Mouse (Mus musculus) hindbrain, postnatal 0 days (tissue): ENCODE data around the gene Bbc3. TPM values are rescaled to one million over a fixed set of nuclear protein-coding genes. Genes with fewer than 3 reads are reported as not detected.

Source experiments
- ATAC-seq: fragments of 200-750 bp; cut with Nextera tagmentation; 2 replicates; pipeline ENCODE4 v1.8.0; 2017; ENCODE audit warnings: mild to moderate bottlenecking, moderate TSS enrichment, moderate library complexity
- DNase-seq: peaks from one replicate; pipeline ENCODE4 v3.0.0-alpha.2; 2015; ENCODE audit warnings: low spot score
- H3K27ac ChIP-seq: fragments of 300-500 bp; sonication (generic); 2 replicates; pipeline ENCODE4 v1.5.1; 2014; ENCODE audit warnings: mild to moderate bottlenecking
- H3K27me3 ChIP-seq: fragments of 300-500 bp; sonication (generic); 2 replicates; pipeline ENCODE4 v1.6.1; 2014; ENCODE audit warnings: low read length, mixed read lengths; ENCODE audit not compliant: insufficient read depth
- H3K36me3 ChIP-seq: fragments of 300-500 bp; sonication (generic); 2 replicates; pipeline ENCODE4 v1.6.1; 2014; ENCODE audit warnings: low read length, mixed read lengths; ENCODE audit not compliant: insufficient read depth
- H3K4me1 ChIP-seq: fragments of 300-500 bp; sonication (generic); 2 replicates; pipeline ENCODE4 v1.6.1; 2014; ENCODE audit warnings: antibody characterized with exemption, low read length, mixed read lengths; ENCODE audit not compliant: insufficient read depth
- H3K4me2 ChIP-seq: fragments of 300-500 bp; sonication (generic); 2 replicates; pipeline ENCODE4 v1.6.1; 2014; ENCODE audit warnings: low read depth, mild to moderate bottlenecking, low read length, moderate library complexity, mixed read lengths
- H3K4me3 ChIP-seq: fragments of 300-500 bp; sonication (generic); 2 replicates; pipeline ENCODE4 v1.5.1; 2014; ENCODE audit warnings: low read length
- H3K9ac ChIP-seq: fragments of 300-500 bp; sonication (generic); replicated peaks from 2 replicates; pipeline ENCODE4 v1.6.1; 2014; ENCODE audit warnings: mild to moderate bottlenecking, low read length, moderate library complexity, mixed read lengths
- H3K9me3 ChIP-seq: fragments of 300-500 bp; sonication (generic); 2 replicates; pipeline ENCODE4 v1.6.1; 2016; ENCODE audit warnings: low read length, mixed read lengths
- CTCF ChIP-seq: IDR thresholded peaks from 2 replicates; pipeline ENCODE4 v1.5.1; 2016; ENCODE audit warnings: antibody characterized with exemption, control low read depth, low read depth
- WGBS: fragments of 180-500 bp; shearing (Covaris S2); extraction: QIAGEN DNeasy Blood & Tissue Kit; methylation state at CpG from one replicate; pipeline ENCODE4 v1.1.7; 2014; 5-methylcytosine and 5-hydroxymethylcytosine counted together
- polyA plus RNA-seq: library from polyadenylated mRNA; unstranded; fragments of >200 nt; fragmentation: Nextera tagmentation; extraction: Ambion mirVana; gene quantifications from 2 replicates; pipeline ENCODE4 v1.2.1, GENCODE M21; 2015
- total RNA-seq: library from RNA; depleted of rRNA; stranded (reverse); fragments of >200 nt; gene quantifications from 2 replicates; pipeline ENCODE4 v1.2.3, GENCODE M21; 2014

Gene Bbc3
- total and polyA plus RNA-seq, 2 experiments from 2014 or later = 32.2 to 51.0 TPM

GRCm38 (mm10) chr7:16287791-16288190 is 20.4 kb upstream of the Bbc3 start:
- H3K36me3 ChIP-seq = peaks cover 7% of the 10 kb centered on the region; the same call in 1 of the 2 replicates
- H3K27ac ChIP-seq = no peak overlapping the region
- no peak for ATAC-seq
- H3K4me3 ChIP-seq = no peak overlapping the region
- 0 out of 2 replicates have a peak, but pooled peaks cover 3% of the 10 kb centered on the region for H3K4me1 ChIP-seq
- TF ChIP-seq CTCF = no peak
- no peak for DNase-seq
- 81% methylated on average over 1 of the region's 1 CpGs for WGBS
- H3K9ac ChIP-seq = no peak overlapping the region
- H3K4me2 ChIP-seq = no peak overlapping the region
- H3K9me3 ChIP-seq = no peaks in the 10 kb centered on the region
- no peaks in the 10 kb centered on the region for H3K27me3 ChIP-seq

DNA sequence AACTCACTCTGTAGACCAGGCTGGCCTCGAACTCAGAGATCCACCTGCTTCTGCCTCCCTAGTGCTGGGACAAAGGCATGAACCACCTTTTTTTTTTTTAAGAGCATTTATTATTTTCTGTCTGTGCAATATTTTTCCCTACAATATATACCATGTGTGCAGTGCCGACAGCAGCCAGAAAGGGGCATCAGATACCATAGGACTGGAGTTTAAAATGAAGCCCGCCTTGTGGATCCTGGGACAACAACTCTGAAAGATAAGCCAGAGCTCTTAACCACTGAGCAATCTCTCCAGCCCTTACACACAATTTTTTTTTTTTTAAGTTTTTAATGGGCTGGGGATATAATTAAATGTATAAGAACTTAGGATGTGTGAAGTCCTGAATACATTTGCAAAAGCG is 13.8 kb upstream of the Bbc3 start:
- TF ChIP-seq CTCF = no peak

DNA sequence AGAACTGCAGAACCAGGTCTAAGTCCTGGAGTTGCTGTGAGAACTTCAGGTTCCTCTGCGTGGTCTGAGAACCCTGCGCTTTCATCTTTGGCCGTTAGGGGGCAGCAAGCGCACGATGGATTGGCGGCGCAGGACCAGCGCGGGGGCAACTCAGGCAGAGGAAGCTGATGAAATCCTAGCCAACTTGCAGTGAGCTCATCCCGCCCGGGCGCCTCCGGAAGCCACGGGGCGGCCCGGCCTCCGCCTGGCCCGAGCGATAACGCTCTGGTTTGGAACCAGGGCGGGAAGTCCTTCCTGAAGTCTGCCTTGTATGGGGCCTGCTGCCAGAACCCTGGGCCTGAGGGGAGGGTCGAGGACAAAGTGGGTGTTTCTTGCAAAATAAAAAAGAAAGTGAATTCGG is 13.4 kb upstream of the Bbc3 start:
- H3K9ac ChIP-seq = peak overlapping the region; percentile 37; the same call in 1 of the 2 replicates
- no peaks in the 10 kb centered on the region for H3K27me3 ChIP-seq
- WGBS = 0% methylated on average over 23 of the region's 23 CpGs
- DNase-seq (peak; percentile 94), ATAC-seq (peak; percentile 39)
- TF ChIP-seq CTCF = peak; percentile 96
- no peaks in the 10 kb centered on the region for H3K36me3 ChIP-seq
- peak overlapping the region; percentile 66 for H3K27ac ChIP-seq
- H3K9me3 ChIP-seq = no peaks in the 10 kb centered on the region
- peak overlapping the region; percentile 35 for H3K4me3 ChIP-seq
- H3K4me1 ChIP-seq = peaks cover 7% of the 10 kb centered on the region; the same call in 1 of the 2 replicates
- H3K4me2 ChIP-seq = peak overlapping the region; percentile 57

More for the DNA sequence above, 13.8 kb upstream of the Bbc3 start:
- Histone ChIP-seq H3K4me2 (peak overlapping the region; percentile 57; the same call in 1 of the 2 replicates), H3K4me1 (peaks cover 7% of the 10 kb centered on the region; the same call in 1 of the 2 replicates), H3K9me3 (no peaks in the 10 kb centered on the region), H3K27me3 (no peaks in the 10 kb centered on the region), H3K36me3 (no peaks in the 10 kb centered on the region), H3K9ac (no peak overlapping the region), H3K4me3 (no peak overlapping the region), H3K27ac (no peak overlapping the region)
- DNase-seq (peak; percentile 78), ATAC-seq (peak; percentile 46; the same call in 1 of the 2 replicates)
- 26% methylated on average over 4 of the region's 4 CpGs for WGBS

- WGBS = 2% methylated on average over 40 of the region's 41 CpGs
- ATAC-seq (peak; percentile 11; the same call in 1 of the 2 replicates), DNase-seq (peak; percentile 85)
- Histone ChIP-seq H3K4me1 (peaks cover 7% of the 10 kb centered on the region; the same call in 1 of the 2 replicates), H3K4me3 (peak overlapping the region; percentile 35), H3K9me3 (no peaks in the 10 kb centered on the region), H3K27ac (peak overlapping the region; percentile 66), H3K9ac (peak overlapping the region; percentile 37; the same call in 1 of the 2 replicates), H3K27me3 (no peaks in the 10 kb centered on the region), H3K36me3 (no peaks in the 10 kb centered on the region), H3K4me2 (peak overlapping the region; percentile 57)
- no peak for TF ChIP-seq CTCF
Observed at GRCm38 (mm10) chr7:16295321-16295900, 12.8 kb upstream of the Bbc3 start.

DNA sequence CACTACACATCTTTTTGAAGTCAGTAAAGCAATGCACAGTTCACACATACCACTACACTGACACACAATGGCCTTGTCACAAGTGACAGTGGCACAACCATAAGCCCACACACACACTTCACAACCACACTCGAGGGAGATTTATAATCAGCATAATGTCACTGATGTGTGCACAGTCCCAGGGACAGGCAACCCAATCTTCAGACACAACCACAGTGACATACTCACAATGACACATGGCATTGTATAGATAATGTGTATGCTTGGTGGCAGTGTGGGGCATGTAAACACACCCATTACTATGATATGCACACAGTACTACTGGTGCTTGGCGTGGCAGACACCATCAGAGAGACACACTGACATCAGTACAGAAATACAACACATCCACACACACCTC is 12.0 kb upstream of the Bbc3 start:
- Histone ChIP-seq H3K27me3 (no peaks in the 10 kb centered on the region), H3K9ac (peak overlapping the region; percentile 33; the same call in 1 of the 2 replicates), H3K36me3 (no peaks in the 10 kb centered on the region), H3K27ac (peak overlapping the region; percentile 71; the same call in 1 of the 2 replicates), H3K9me3 (no peaks in the 10 kb centered on the region), H3K4me1 (peaks cover 7% of the 10 kb centered on the region; the same call in 1 of the 2 replicates), H3K4me2 (peak overlapping the region; percentile 61), H3K4me3 (no peak overlapping the region)
- TF ChIP-seq CTCF = no peak
- 43% methylated on average over 2 of the region's 2 CpGs for WGBS
- ATAC-seq = no peak
- DNase-seq = no peak

- peak; percentile 60 for TF ChIP-seq CTCF
- Histone ChIP-seq H3K9me3 (no peaks in the 10 kb centered on the region), H3K4me2 (peak overlapping the region; percentile 61), H3K4me1 (peaks cover 7% of the 10 kb centered on the region; the same call in 1 of the 2 replicates), H3K9ac (peak overlapping the region; percentile 33; the same call in 1 of the 2 replicates), H3K36me3 (no peaks in the 10 kb centered on the region), H3K4me3 (peak overlapping the region; percentile 33), H3K27me3 (no peaks in the 10 kb centered on the region), H3K27ac (peak overlapping the region; percentile 71)
- under 1% methylated on average over 21 of the region's 22 CpGs for WGBS
- DNase-seq (peak; percentile 95), ATAC-seq (peak; percentile 65)
Observed at GRCm38 (mm10) chr7:16296766-16297390, 11.3 kb upstream of the Bbc3 start.
